Mouse (Mus musculus) thymus, postnatal 36 days (tissue): Measurements from ENCODE around the gene Fzd2.
"Not testable (repeated sequence)": the region's sequence is repeated elsewhere in the genome, so short reads cannot be mapped to it uniquely, and the experiment has no call there.

Source experiments
- DNase-seq, 2 experiments: peaks; one replicate each; pipeline ENCODE4 v3.0.0; 2022; ENCODE audit warnings: mixed read lengths in 2 of 2

Fzd2 gene

DNA sequence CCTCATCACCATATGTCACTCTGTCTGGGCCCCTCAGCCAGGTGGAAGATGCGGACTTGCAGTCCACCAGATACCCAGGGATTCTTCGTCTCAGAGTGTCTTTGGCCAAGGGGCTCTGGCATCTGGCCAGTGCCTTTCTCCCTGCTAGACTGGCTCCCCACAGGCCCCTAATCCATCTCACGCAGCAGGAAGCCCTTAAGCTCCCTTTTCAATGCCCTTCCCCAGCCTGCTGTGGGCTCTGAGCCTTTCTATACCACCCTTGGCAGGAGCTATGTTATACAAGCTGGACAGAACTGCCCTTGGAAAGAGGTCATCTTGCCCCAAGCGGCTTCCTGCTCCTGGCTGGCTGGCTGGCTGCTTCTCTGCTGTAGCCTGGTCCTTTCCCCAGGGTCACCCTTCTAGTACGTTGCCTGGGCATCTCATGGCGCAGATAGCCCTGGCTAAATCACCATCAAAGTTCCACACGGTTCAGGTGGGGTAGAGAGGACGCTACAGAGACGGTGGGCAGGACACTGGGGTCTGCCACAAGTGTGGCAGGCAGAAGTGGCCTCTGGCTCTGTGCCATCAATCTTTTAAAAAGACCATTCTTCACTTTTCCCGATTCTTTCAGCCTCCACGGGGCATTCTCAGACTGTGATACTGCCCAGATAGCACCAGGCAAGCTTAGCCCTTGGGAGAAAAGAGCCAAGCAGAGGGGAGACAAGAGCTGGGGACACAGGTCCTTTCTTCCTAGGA is 22.7 kb upstream of the Fzd2 start:
- no peak for DNase-seq

GRCm38 (mm10) chr11:102582016-102582610 is 22.1 kb upstream of the Fzd2 start:
- DNase-seq: no peak

- DNase-seq: no peak
Observed at GRCm38 (mm10) chr11:102582736-102583135, 21.5 kb upstream of the Fzd2 start.

- DNase-seq: no peak
Observed at GRCm38 (mm10) chr11:102586445-102587130, 17.6 kb upstream of the Fzd2 start.

DNA sequence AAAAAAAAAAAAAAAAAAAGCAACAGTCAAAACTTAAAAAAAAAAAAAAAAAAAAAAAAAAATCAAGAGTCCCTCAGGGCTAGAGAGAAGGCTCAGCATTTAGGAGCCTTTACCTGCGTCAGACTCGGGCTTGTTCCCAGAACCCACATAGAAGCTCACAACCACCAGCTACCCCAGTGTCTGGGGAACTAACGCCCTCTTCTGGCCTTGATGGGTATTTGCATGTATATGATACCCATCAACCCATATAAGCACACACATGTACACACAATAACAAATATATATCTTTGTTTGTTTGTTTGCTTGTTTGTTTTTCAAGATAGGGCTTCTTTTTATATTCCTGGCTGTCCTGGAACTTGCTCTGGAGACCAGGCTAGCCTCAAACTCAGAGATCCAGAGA is 16.6 kb upstream of the Fzd2 start:
- DNase-seq: no peak

- no peak for DNase-seq
Observed at GRCm38 (mm10) chr11:102595341-102595820, 8.8 kb upstream of the Fzd2 start.

DNA sequence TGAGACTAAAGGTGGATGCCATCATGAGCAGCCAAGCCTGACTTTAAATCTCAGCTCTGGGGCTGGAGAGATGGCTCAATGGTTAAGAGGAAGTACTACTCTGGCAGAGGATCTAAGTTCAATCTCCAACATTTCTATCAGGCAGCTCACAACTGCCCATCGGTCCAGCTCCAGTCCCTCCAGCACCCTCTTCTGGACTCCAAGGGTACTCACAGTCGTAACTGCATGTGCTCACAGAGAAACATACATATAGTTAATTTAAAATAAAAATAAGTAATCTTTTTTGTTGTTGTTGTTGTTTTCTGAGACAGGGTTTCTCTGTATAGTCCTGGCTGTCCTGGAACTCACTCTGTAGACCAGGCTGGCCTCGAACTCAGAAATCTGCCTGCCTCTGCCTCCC is 4.3 kb upstream of the Fzd2 start:
- no peak for DNase-seq

DNA sequence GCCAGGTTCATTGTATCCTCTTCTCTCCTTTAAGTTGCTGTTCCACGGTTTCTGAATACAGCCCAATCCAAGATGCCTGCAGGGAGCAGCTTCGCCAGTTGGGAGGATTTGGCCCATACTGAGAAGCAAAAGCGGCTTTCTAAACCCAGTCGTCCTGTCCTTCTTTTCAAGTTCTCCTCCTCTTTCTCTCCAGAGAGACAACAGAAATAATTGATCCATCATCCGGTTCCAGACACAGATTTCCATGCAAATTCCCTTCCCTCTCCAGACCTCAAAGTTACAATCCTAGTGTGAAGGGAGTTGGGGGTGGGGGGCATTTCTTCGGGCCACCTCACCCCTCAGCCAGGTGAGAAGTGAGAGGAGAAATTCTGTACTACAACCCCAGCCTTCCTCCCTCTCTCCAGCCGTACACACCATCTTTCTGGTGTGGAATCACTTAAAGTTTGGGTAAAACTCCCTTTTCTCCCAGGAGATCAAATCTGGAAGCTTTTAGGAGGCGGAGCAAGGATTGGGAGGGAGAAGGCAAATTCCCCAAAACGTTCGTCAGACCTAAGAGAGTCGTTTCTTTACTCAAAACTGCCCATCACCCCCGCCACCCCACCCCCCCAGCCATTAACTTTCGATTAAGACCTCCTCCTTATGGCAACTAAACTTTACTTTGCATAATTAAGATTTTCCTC is 1.2 kb upstream of the Fzd2 start:
- DNase-seq: no peak

GRCm38 (mm10) chr11:102603496-102603850 is 723 bp upstream of the Fzd2 start:
- DNase-seq: no peak

GRCm38 (mm10) chr11:102604777-102605552 is 769 bp downstream of the Fzd2 start:
- DNase-seq: no peak

DNA sequence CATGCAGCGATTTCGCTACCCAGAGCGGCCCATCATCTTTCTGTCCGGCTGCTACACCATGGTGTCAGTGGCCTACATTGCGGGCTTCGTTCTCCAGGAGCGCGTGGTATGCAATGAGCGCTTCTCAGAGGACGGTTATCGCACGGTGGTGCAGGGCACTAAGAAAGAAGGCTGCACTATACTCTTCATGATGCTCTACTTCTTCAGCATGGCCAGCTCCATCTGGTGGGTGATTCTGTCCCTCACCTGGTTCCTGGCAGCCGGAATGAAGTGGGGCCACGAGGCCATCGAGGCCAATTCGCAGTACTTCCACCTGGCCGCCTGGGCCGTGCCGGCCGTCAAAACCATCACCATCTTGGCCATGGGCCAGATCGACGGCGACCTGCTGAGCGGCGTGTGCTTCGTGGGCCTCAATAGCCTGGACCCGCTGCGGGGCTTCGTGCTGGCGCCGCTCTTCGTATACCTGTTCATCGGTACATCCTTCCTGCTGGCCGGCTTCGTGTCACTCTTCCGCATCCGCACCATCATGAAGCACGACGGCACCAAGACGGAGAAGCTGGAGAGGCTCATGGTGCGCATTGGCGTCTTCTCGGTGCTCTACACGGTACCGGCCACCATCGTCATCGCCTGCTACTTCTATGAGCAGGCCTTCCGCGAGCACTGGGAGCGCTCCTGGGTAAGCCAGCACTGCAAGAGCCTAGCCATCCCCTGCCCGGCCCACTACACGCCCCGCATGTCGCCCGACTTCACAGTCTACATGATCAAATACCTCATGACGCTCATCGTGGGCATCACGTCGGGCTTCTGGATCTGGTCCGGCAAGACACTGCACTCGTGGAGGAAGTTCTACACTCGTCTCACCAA is 1.6 kb downstream of the Fzd2 start:
- DNase-seq: no peak

DNA sequence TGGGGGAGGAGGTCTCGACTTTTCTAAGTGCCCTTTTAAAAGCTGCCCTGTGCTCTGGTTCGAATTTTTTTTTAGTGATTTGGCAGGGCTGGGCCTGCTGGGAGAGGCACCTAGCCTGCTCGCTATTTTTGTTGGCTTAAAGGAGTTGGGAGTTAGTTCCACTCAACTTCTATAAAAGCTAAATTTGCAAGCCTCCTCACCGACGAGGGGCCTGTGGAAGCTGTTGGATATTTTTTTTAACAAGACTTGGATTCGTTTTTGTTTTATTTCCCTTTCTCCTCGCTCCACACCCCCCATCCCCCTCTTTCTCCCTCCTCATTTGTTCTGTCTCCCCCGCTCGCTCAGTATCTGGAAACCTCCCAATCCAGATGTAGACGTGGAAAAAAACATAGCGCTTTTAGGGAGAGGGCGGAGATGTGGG is 2.6 kb downstream of the Fzd2 start:
- DNase-seq: no peak

DNA sequence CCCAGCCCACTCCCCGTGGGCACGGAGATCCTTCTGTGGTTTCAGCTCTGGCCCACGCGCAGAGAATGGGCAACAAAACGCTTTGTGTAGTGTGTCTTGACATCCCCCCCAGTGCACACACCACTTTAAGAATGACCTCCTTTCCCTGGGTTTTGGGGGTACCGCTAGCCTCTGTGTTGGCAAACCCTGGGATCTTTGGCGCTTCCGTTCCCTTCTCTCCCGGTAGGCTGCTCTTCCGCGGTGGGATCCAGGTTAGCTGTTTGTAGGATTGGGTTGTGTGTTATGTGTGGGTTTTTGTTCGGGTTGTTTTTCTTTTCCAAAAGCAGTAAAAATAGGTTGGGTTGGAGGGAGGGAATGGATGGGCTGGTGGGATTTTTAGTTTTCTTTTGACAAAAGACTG is 3.0 kb downstream of the Fzd2 start:
- DNase-seq: not testable (repeated sequence)

GRCm38 (mm10) chr11:102607686-102608548 is 3.7 kb downstream of the Fzd2 start:
- no peak for DNase-seq

GRCm38 (mm10) chr11:102608691-102609090 is 4.5 kb downstream of the Fzd2 start:
- no peak for DNase-seq

DNA sequence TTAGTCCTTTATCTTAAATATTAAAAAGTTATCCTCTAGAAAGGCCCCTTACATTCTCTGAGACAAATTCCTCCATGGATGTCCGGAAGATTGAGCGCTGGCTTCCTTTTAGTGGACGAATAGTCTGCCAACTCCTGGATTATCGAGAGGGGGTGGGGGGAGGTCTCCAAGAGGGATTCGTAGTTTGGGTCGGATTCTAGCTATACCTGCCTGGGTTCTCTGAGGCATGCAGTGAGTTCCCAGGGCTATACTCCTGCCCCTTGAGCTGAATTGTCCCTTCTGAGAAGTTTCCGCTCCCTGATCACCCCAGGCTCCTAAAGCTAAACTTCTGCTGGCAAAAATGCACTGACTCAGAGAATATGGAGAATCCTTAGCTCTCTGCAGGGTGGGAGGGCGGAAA is 5.3 kb downstream of the Fzd2 start:
- no peak for DNase-seq

- DNase-seq: no peak
Observed at GRCm38 (mm10) chr11:102610260-102610659, 6.1 kb downstream of the Fzd2 start.

DNA sequence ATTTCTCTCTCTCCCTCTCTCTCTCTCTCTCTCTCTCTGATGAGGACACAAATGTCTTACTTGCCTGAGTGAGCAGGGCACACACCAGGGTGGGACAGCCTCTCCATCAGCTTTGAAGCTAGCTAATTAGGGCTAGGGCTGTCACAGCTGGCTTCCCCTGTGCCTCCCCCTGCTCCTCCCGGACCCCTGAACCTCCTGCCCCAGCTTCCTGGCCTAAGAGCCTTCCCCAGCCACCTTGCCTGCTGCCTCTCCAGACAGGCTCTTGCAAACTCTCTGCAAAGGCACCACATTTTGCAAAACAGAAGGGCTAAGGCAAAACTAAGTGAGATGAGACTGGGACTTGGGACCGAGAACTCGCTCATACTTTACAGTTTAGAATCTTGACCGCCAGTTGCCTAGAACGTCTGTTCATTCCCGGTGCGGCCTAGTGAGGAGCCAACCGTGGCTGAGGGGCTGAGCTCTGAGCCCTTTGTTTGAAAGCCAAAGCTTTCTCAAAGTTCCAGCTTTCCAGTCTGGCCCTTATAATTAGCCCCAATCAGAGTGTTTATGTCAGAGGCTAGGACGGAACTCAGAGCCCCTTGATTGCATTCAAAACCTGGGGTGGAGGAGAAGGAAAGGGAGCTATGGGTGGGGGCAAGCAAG is 6.6 kb downstream of the Fzd2 start:
- DNase-seq: no peak

GRCm38 (mm10) chr11:102611317-102611705 is 7.1 kb downstream of the Fzd2 start:
- no peak for DNase-seq

DNA sequence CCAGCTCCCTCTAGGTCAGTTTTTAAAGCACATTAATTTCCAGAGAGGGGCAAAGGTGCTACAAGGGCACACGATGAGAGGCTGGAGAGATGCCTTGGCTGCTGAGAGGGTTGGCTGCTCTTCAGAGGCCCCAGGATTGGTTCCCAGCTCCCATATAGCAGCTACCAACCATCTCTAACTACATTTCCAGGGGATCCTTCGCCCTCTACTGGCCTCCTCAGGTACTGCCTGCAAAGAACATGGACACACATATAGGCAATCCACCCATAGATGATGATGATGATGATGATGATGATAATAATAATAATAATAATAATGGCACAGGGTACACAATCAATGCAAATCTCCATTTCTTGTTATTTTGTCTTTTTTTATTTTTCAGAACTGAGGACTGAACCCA is 15.3 kb downstream of the Fzd2 start:
- no peak for DNase-seq
